Mouse (Mus musculus) heart, postnatal 0 days (tissue): Measurements from ENCODE around the gene Gadd45gip1. TPM values are rescaled to one million over a fixed set of nuclear protein-coding genes. Genes with fewer than 3 reads are reported as not detected.

Source experiments
- ATAC-seq: fragments of 200-750 bp; cut with Nextera tagmentation; 2 replicates; pipeline ENCODE4 v1.8.0; 2017; ENCODE audit warnings: low read depth, moderate number of reproducible peaks, moderate library complexity; ENCODE audit not compliant: insufficient read depth
- DNase-seq: peaks from one replicate; pipeline ENCODE4 v3.0.0-alpha.2; 2016; ENCODE audit warnings: low spot score
- H3K27ac ChIP-seq: fragments of 300-500 bp; sonication (generic); 2 replicates; pipeline ENCODE4 v1.5.1; 2014; ENCODE audit warnings: low read depth, mild to moderate bottlenecking
- H3K27me3 ChIP-seq: fragments of 300-500 bp; sonication (generic); 2 replicates; pipeline ENCODE4 v1.6.1; 2014; ENCODE audit warnings: low read length, mixed read lengths; ENCODE audit not compliant: control insufficient read depth, insufficient read depth
- H3K36me3 ChIP-seq: fragments of 300-500 bp; sonication (generic); replicated peaks from 2 replicates; pipeline ENCODE4 v1.6.1; 2014; ENCODE audit warnings: low read length, mixed read lengths; ENCODE audit not compliant: control insufficient read depth, insufficient read depth
- H3K4me1 ChIP-seq: fragments of 300-500 bp; sonication (generic); 2 replicates; pipeline ENCODE4 v1.6.1; 2014; ENCODE audit warnings: antibody characterized with exemption; ENCODE audit not compliant: control insufficient read depth, insufficient read depth
- H3K4me2 ChIP-seq: fragments of 300-500 bp; sonication (generic); 2 replicates; pipeline ENCODE4 v1.6.1; 2014; ENCODE audit warnings: low read depth, mild to moderate bottlenecking, low read length, moderate library complexity
- H3K4me3 ChIP-seq: fragments of 300-500 bp; sonication (generic); 2 replicates; pipeline ENCODE4 v1.5.1; 2014; ENCODE audit warnings: low read depth, low read length
- H3K9ac ChIP-seq: fragments of 300-500 bp; sonication (generic); replicated peaks from 2 replicates; pipeline ENCODE4 v1.6.1; 2014; ENCODE audit warnings: low read depth, low read length, mixed read lengths
- H3K9me3 ChIP-seq: fragments of 300-500 bp; sonication (generic); replicated peaks from 2 replicates; pipeline ENCODE4 v1.6.1; 2016; ENCODE audit warnings: low read length; ENCODE audit not compliant: control insufficient read depth
- CTCF ChIP-seq: IDR thresholded peaks from 2 replicates; pipeline ENCODE4 v1.5.1; 2016; ENCODE audit warnings: antibody characterized with exemption, control low read depth, low read depth
- EP300 ChIP-seq: IDR thresholded peaks from 2 replicates; pipeline ENCODE4 v1.6.1; 2016; ENCODE audit warnings: antibody characterized with exemption, low read depth
- WGBS: fragments of 180-500 bp; shearing (Covaris S2); extraction: QIAGEN DNeasy Blood & Tissue Kit; methylation state at CpG from one replicate; pipeline ENCODE4 v1.1.7; 2014; 5-methylcytosine and 5-hydroxymethylcytosine counted together
- polyA plus RNA-seq: library from polyadenylated mRNA; unstranded; fragments of >200 nt; fragmentation: Nextera tagmentation; extraction: Ambion mirVana; gene quantifications from 2 replicates; pipeline ENCODE4 v1.2.1, GENCODE M21; 2015
- total RNA-seq: library from RNA; depleted of rRNA; stranded (reverse); fragments of >200 nt; gene quantifications from 2 replicates; pipeline ENCODE4 v1.2.3, GENCODE M21; 2014; ENCODE audit warnings: low replicate concordance; rRNA removed

The Gadd45gip1 gene
- total RNA-seq, result 47.1 and 49.8 TPM in 2 replicates
- polyA plus RNA-seq, result 48.1 and 50.0 TPM in 2 replicates

GRCm38 (mm10) chr8:84831490-84831889 is at the start of gene Gadd45gip1:
Gene Gadd45gip1 (plus strand): TSS chr8:84831522.
- H3K27me3 ChIP-seq, result no peaks in the 10 kb centered on the region
- ATAC-seq, result peak; percentile 52; the same call in 1 of the 2 replicates

DNA sequence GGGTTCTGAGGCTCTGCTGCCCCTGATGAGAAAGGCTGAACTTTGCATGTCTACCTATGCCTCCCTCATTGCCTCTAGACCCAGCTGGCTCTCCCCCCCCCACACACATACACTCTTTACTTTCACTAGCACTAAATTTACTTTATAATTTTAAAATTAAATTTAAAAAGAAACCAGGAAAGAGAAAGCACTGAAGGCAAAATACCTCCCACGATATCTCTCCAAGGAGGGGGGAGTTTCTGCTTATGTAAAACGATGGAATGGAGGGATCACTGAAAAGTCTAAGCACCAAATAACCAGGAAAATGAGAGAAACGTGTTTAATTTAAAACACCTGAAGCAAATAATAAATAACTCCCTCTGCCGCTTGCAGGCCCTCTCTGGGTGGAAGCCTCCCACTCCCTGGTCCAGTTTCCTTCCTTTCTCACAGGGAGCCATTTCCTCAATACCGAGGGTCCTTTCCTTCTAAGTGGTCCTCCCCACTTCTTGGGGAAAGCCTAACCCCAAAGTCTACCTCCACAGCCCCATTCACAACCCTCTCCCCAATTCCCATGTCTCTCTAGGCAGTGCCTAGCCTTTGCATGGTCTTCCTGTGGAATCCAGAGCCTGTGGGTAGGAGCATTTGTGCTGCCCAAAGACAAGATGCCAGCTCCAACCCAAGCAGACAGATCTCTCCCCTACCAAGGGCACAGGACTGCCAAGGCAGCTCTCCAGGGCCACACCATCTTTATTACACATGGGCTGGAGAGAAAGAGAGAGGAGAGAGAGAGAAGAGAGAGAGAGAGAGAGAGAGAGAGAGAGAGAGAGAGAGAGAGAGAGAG is 49.4 kb upstream of the Gadd45gip1 start:
- Histone ChIP-seq H3K9me3 (no peaks in the 10 kb centered on the region), H3K27me3 (peaks cover 68% of the 10 kb centered on the region), H3K4me3 (no peak overlapping the region), H3K27ac (no peak overlapping the region), H3K9ac (no peak overlapping the region), H3K4me2 (no peak overlapping the region), H3K4me1 (peaks cover 36% of the 10 kb centered on the region), H3K36me3 (no peaks in the 10 kb centered on the region)
- ATAC-seq (no peak), DNase-seq (no peak)
- TF ChIP-seq EP300 (no peak), CTCF (no peak)
- WGBS, result 48% methylated on average over 5 of the region's 5 CpGs

More at GRCm38 (mm10) chr8:84831490-84831889, at the start of gene Gadd45gip1:
- Histone ChIP-seq H3K27ac (peak within 1 kb of the TSS; percentile 87), H3K9ac (peak within 1 kb of the TSS; percentile 92), H3K36me3 (peaks cover 28% of the 10 kb centered on the region), H3K4me1 (peaks cover 8% of the 10 kb centered on the region), H3K9me3 (no peaks in the 10 kb centered on the region), H3K4me3 (peak within 1 kb of the TSS; percentile 72), H3K4me2 (peak within 1 kb of the TSS; percentile 93)
- 48% methylated on average over 11 of the region's 11 CpGs for WGBS
- no peak for TF ChIP-seq EP300
- TF ChIP-seq CTCF, result peak; percentile 19; the same call in 1 of the 2 replicates
- peak; percentile 59 for DNase-seq

DNA sequence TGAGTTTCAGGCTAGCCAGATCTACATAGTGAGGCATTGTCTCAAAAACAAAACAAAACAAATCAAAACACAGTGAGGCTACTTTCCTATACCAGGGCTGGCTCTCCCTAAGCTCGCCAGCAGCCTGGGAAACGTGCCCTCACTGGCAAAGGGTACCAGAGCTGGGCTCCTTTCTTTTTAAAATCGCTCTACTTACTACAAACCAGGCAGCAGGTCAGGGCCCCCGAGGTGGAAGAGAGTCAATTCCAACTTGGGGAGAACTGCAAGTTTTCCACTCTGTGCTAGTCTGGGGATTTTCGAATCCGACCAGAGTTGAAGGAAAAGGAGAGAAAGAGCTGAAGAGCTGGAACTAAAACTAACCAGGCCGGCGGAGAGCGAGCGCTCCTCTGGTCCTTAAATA is 48.6 kb upstream of the Gadd45gip1 start:
- Histone ChIP-seq H3K9me3 (no peaks in the 10 kb centered on the region), H3K4me2 (no peak overlapping the region), H3K4me3 (no peak overlapping the region), H3K9ac (no peak overlapping the region), H3K36me3 (no peaks in the 10 kb centered on the region), H3K4me1 (peaks cover 36% of the 10 kb centered on the region), H3K27ac (no peak overlapping the region), H3K27me3 (peaks cover 74% of the 10 kb centered on the region)
- DNase-seq, result no peak
- 70% methylated on average over 10 of the region's 10 CpGs for WGBS
- TF ChIP-seq CTCF (no peak), EP300 (no peak)
- ATAC-seq, result no peak

DNA sequence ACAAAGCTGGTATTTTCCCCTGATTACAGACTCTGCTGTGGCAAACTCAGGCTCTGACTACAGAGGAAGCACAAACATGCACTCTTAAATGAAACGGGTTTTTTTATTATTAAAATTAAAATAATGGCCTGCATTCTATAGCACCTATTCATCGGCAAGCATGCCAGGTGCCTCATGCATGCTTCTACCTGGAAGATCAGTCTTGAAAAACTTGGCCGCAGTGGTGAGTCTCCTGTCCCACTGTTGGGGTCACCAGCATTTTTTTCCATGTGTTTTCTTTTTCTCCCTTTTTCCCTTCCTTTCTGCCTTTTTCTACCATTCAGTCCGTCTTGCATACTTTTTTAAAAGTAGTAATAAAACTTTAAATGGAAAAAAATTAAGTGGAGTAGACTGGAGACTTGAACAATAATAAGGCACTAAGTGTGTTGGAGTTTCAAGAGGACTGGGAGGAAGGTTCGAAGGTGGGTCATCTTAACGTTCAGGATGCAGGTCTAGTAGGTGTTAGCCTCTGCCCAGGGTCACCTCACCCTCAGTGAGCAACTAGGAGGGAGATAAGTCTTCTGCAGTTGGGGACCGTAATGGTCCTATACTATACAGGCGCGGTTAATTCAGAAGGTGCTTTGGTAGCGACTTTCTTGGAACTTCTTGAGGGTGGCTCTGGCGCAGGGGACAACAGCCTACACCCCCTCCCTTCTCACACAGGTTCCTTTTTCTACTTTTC is 48.0 kb upstream of the Gadd45gip1 start:
- peaks cover 71% of the 10 kb centered on the region for H3K27me3 ChIP-seq
- H3K36me3 ChIP-seq, result no peaks in the 10 kb centered on the region
- no peak overlapping the region for H3K9ac ChIP-seq
- 49% methylated on average over 11 of the region's 11 CpGs for WGBS
- TF ChIP-seq EP300 (no peak), CTCF (no peak)
- H3K27ac ChIP-seq, result no peak overlapping the region
- ATAC-seq, result no peak
- no peak overlapping the region for H3K4me2 ChIP-seq
- H3K9me3 ChIP-seq, result no peaks in the 10 kb centered on the region
- no peak for DNase-seq
- H3K4me3 ChIP-seq, result no peak overlapping the region
- H3K4me1 ChIP-seq, result peaks cover 36% of the 10 kb centered on the region

GRCm38 (mm10) chr8:84783919-84784581 is 47.3 kb upstream of the Gadd45gip1 start:
- TF ChIP-seq CTCF (no peak), EP300 (no peak)
- Histone ChIP-seq H3K27ac (peak overlapping the region; percentile 30; the same call in 1 of the 2 replicates), H3K9me3 (no peaks in the 10 kb centered on the region), H3K4me1 (peaks cover 34% of the 10 kb centered on the region), H3K9ac (peak overlapping the region; percentile 22; the same call in 1 of the 2 replicates), H3K4me3 (peak overlapping the region; percentile 39), H3K4me2 (peak overlapping the region; percentile 59), H3K36me3 (no peaks in the 10 kb centered on the region), H3K27me3 (peaks cover 70% of the 10 kb centered on the region)
- 12% methylated on average over 33 of the region's 33 CpGs for WGBS
- no peak for DNase-seq
- ATAC-seq, result no peak
